Mouse (Mus musculus): ENCODE measurements around the gene Obox6. TPM values are rescaled to one million over a fixed set of nuclear protein-coding genes. Genes with fewer than 3 reads are reported as not detected.

Obox6 gene
- polyA plus RNA-seq (2021; fragmentation: Nextera tagmentation): not detected in 2 replicates
- long read RNA-seq, experiment 1: 0 reads
- long read RNA-seq, experiment 2: 0 reads

DNA sequence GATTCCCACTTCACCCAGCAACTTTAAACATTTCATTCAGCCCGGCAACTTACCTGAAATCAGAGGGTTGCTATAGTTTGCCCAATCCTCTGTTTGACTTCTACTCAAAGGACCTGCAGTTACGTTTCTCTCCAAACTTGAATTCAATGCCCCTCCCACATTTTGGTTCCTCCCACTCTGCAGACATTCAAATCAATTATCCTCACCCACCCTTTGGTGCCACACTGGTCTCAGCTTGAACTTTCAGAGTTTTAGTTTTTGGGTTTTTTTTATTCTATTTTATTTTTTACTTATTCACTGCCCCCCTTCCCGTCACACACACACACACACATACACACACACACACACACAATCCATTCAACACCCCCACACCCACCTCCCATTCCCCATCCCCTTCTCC is at the start of gene Obox6:
TSS of gene Obox6 (minus strand) at position 101 of the 400 bp plus-strand sequence.

DNA sequence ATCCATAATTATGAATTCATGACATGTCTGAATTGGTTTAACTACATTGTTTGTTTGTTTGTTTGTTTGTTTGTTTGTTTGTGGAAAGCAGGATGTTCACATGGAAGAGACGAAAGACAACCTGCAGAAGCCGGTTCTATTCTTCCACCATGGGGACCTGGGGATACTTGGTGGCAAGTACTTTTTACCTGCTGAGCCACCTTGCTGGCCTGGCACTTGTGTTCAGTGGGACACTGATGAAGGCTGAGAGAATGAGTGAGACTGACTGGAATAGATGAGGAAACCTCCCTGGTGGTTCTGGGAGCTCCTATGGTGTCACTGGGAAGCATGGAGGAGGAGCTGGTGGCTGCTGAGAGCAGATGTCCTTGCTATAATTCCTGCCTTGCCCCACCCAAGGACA is 42.8 kb upstream of the Obox6 start, which contains the start of gene Crxos:
TSS of gene Crxos (plus strand) at position 301 of the 400 bp plus-strand sequence.

DNA sequence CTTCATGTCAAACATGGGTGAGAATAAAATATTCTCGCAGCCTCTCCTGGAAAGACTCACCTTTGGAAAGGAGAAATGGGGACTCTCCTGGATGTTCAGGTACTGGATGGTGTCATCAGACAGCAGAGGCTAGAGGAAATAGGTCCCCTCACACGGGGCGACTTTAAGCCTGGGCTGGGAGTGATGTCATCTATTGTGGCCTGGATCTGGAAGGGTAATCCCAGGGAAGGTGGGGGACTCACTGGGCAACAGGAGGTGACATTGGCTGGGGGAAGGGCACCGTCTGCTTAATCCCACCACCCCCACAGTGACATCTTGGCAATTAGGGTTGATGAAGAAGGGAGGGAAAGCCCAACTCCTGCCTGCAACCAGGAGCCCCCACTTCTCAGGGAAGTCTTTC is 40.3 kb upstream of the Obox6 start, which contains the start of gene Crx:
TSS of gene Crx (minus strand) at position 213 of the 400 bp plus-strand sequence.

Other genes starting within 250 kb of the Obox6 start
- gene Obox3, start 199.8 kb downstream of the Obox6 start, polyA plus RNA-seq (2021; fragmentation: Nextera tagmentation): not detected in 2 replicates
- gene Obox5, start 89.5 kb downstream of the Obox6 start, polyA plus RNA-seq (2021; fragmentation: Nextera tagmentation): not detected in 2 replicates
- gene Crx, start 40.3 kb upstream of the Obox6 start, polyA plus RNA-seq (2021; fragmentation: Nextera tagmentation): not detected in 2 replicates
- not detected in 2 replicates for gene Crxos, start 42.9 kb upstream of the Obox6 start, polyA plus RNA-seq (2021; fragmentation: Nextera tagmentation)
- gene Selenow, start 82.7 kb upstream of the Obox6 start, polyA plus RNA-seq (2021; fragmentation: Nextera tagmentation): 2,708 and 2,980 TPM in 2 replicates
- gene Nop53, start 106.4 kb upstream of the Obox6 start, polyA plus RNA-seq (2021; fragmentation: Nextera tagmentation): 179 and 201 TPM in 2 replicates
- 1.9 and 2.9 TPM in 2 replicates for gene Ehd2, start 127.9 kb upstream of the Obox6 start, polyA plus RNA-seq (2021; fragmentation: Nextera tagmentation)
- 5.3 and 6.6 TPM in 2 replicates for gene Bicra, start 208.2 kb upstream of the Obox6 start, polyA plus RNA-seq (2021; fragmentation: Nextera tagmentation)
- 0.05 and 0.08 TPM in 2 replicates for gene Zfp541, start 222.1 kb upstream of the Obox6 start, polyA plus RNA-seq (2021; fragmentation: Nextera tagmentation)

Measured in layer of hippocampus, adult 6 months (tissue).